Mouse (Mus musculus) olfactory bulb, adult 2 months (tissue): ENCODE measurements around the gene Nsun2.

Experiments
- CTCF ChIP-seq: fragments of 200-500 bp; IDR thresholded peaks from 2 replicates; pipeline ENCODE4 v1.5.1; 2012; ENCODE audit warnings: low read depth, mild to moderate bottlenecking, low read length, moderate library complexity; ENCODE audit not compliant: insufficient read depth
- POLR2A ChIP-seq: fragments of 200-500 bp; IDR thresholded peaks from 2 replicates; pipeline ENCODE4 v1.6.1; 2012; ENCODE audit warnings: mild to moderate bottlenecking, low read depth, low read length, moderate library complexity; ENCODE audit not compliant: insufficient read depth

DNA sequence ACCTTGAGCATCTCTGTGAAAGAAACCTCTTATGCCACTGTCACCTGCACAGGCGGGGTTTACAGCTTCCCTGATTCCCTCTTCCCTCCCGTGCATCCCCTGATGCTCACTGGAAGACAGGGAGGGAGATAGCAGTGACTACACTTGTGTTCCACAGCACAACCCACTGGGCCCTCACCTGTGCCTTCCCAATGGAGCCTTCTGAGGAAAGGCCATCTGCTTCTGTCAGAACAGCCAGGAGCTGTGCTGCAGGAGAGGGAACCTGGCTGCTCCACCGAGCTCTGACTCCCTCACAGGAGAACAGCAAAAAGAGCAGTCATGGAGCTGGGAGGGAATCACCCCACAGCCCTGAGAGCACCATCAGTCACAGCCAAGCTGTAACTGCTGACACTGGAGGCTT, 3.4 kb upstream of the Nsun2 start:
- TF ChIP-seq POLR2A (no peak), CTCF (no peak)
